Mouse (Mus musculus) neural tube, embryonic 10.5 days (tissue): ENCODE measurements around the gene Lyrm4.

Experiments
- DNase-seq: peaks from one replicate; pipeline ENCODE4 v3.0.0-alpha.2; 2017; ENCODE audit warnings: low spot score; ENCODE audit errors: extremely low spot score

Lyrm4 gene

GRCm38 (mm10) chr13:35939871-35940665 lies 177.3 kb downstream of the Lyrm4 start:
- no peak for DNase-seq

GRCm38 (mm10) chr13:35937991-35938390 lies 179.3 kb downstream of the Lyrm4 start:
- DNase-seq = no peak
